Mouse (Mus musculus) stomach, embryonic 16.5 days (tissue): ENCODE measurements around the gene Olfr1427. TPM values are rescaled to one million over a fixed set of nuclear protein-coding genes. Genes with fewer than 3 reads are reported as not detected.

Experiments used
- ATAC-seq: fragments of 200-750 bp; cut with Nextera tagmentation; 2 replicates; pipeline ENCODE4 v1.8.0; 2017; ENCODE audit warnings: moderate number of reproducible peaks, moderate TSS enrichment; ENCODE audit not compliant: insufficient read depth, low FRiP score
- H3K27ac ChIP-seq: fragments of 300-500 bp; sonication (generic); 2 replicates; pipeline ENCODE4 v1.5.1; 2014; ENCODE audit warnings: low read length
- H3K27me3 ChIP-seq: fragments of 300-500 bp; sonication (generic); 2 replicates; pipeline ENCODE4 v1.6.1; 2014; ENCODE audit warnings: low read length, control low read depth, mixed read lengths; ENCODE audit not compliant: control insufficient read depth, insufficient read depth
- H3K36me3 ChIP-seq: fragments of 300-500 bp; sonication (generic); 2 replicates; pipeline ENCODE4 v1.6.1; 2014; ENCODE audit warnings: low read length; ENCODE audit not compliant: control insufficient read depth, insufficient read depth
- H3K4me1 ChIP-seq: fragments of 300-500 bp; sonication (generic); 2 replicates; pipeline ENCODE4 v1.6.1; 2014; ENCODE audit warnings: low read length, control low read depth, mixed read lengths; ENCODE audit not compliant: control insufficient read depth, insufficient read depth
- H3K4me2 ChIP-seq: fragments of 300-500 bp; sonication (generic); 2 replicates; pipeline ENCODE4 v1.6.1; 2014; ENCODE audit warnings: low read depth, low read length, mixed read lengths
- H3K4me3 ChIP-seq: fragments of 300-500 bp; sonication (generic); replicated peaks from 2 replicates; pipeline ENCODE4 v1.5.1; 2014; ENCODE audit warnings: mild to moderate bottlenecking, low read length
- H3K9ac ChIP-seq: fragments of 300-500 bp; sonication (generic); 2 replicates; pipeline ENCODE4 v1.6.1; 2014; ENCODE audit warnings: low read length
- H3K9me3 ChIP-seq: fragments of 300-500 bp; sonication (generic); replicated peaks from 2 replicates; pipeline ENCODE4 v1.6.1; 2016; ENCODE audit warnings: low read length, control low read depth; ENCODE audit not compliant: control insufficient read depth
- WGBS: fragments of 180-500 bp; shearing (Covaris S2); extraction: QIAGEN DNeasy Blood & Tissue Kit; methylation state at CpG from one replicate; pipeline ENCODE4 v1.1.7; 2014; 5-methylcytosine and 5-hydroxymethylcytosine counted together
- polyA plus RNA-seq: library from polyadenylated mRNA; unstranded; fragments of >200 nt; fragmentation: Nextera tagmentation; extraction: Ambion mirVana; gene quantifications from 2 replicates; pipeline ENCODE4 v1.2.1, GENCODE M21; 2015

Olfr1427 gene
- not detected in 2 replicates for polyA plus RNA-seq

- Histone ChIP-seq H3K36me3 (no peaks in the 10 kb centered on the region), H3K4me3 (no peak within 1 kb of the TSS), H3K4me1 (no peaks in the 10 kb centered on the region), H3K4me2 (no peak within 1 kb of the TSS), H3K27me3 (no peaks in the 10 kb centered on the region), H3K9me3 (no peaks in the 10 kb centered on the region), H3K27ac (no peak within 1 kb of the TSS), H3K9ac (no peak within 1 kb of the TSS)
- 98% methylated on average over 2 of the region's 2 CpGs for WGBS
- ATAC-seq: no peak
Observed at GRCm38 (mm10) chr19:12103234-12103633, at the start of gene Olfr1427. Gene Olfr1427 (minus strand): TSS chr19:12103334.

GRCm38 (mm10) chr19:12145452-12145851, 42.3 kb upstream of the Olfr1427 start:
- Histone ChIP-seq H3K9ac (no peak overlapping the region), H3K4me2 (no peak overlapping the region), H3K4me3 (no peak overlapping the region), H3K36me3 (no peaks in the 10 kb centered on the region), H3K27me3 (no peaks in the 10 kb centered on the region), H3K4me1 (no peaks in the 10 kb centered on the region), H3K9me3 (no peaks in the 10 kb centered on the region), H3K27ac (no peak overlapping the region)
- no peak for ATAC-seq
- 79% methylated on average over 3 of the region's 3 CpGs for WGBS

GRCm38 (mm10) chr19:12143356-12143755, 40.2 kb upstream of the Olfr1427 start:
- 73% methylated on average over 1 of the region's 1 CpGs for WGBS
- no peak overlapping the region for H3K27ac ChIP-seq
- no peak overlapping the region for H3K4me3 ChIP-seq
- H3K36me3 ChIP-seq: no peaks in the 10 kb centered on the region
- no peak overlapping the region for H3K9ac ChIP-seq
- H3K4me2 ChIP-seq: no peak overlapping the region
- H3K4me1 ChIP-seq: no peaks in the 10 kb centered on the region
- no peaks in the 10 kb centered on the region for H3K27me3 ChIP-seq
- no peaks in the 10 kb centered on the region for H3K9me3 ChIP-seq
- no peak for ATAC-seq

GRCm38 (mm10) chr19:12134289-12134688, 31.2 kb upstream of the Olfr1427 start:
- Histone ChIP-seq H3K27ac (no peak overlapping the region), H3K9me3 (no peaks in the 10 kb centered on the region), H3K4me1 (no peaks in the 10 kb centered on the region), H3K36me3 (no peaks in the 10 kb centered on the region), H3K27me3 (no peaks in the 10 kb centered on the region), H3K4me3 (no peak overlapping the region), H3K4me2 (no peak overlapping the region), H3K9ac (no peak overlapping the region)
- 26% methylated on average over 2 of the region's 2 CpGs for WGBS
- no peak for ATAC-seq

GRCm38 (mm10) chr19:12123103-12123502, 20.0 kb upstream of the Olfr1427 start, which contains the start of gene Olfr76:
Gene Olfr76 (minus strand): TSS chr19:12123203.
- 72% methylated on average over 3 of the region's 3 CpGs for WGBS
- no peak within 1 kb of the TSS for H3K27ac ChIP-seq
- H3K4me3 ChIP-seq: no peak within 1 kb of the TSS
- H3K9me3 ChIP-seq: no peaks in the 10 kb centered on the region
- no peaks in the 10 kb centered on the region for H3K27me3 ChIP-seq
- no peak within 1 kb of the TSS for H3K9ac ChIP-seq
- ATAC-seq: no peak
- no peak within 1 kb of the TSS for H3K4me2 ChIP-seq
- H3K36me3 ChIP-seq: no peaks in the 10 kb centered on the region
- no peaks in the 10 kb centered on the region for H3K4me1 ChIP-seq

GRCm38 (mm10) chr19:12116464-12116863, 13.3 kb upstream of the Olfr1427 start:
- Histone ChIP-seq H3K27me3 (no peaks in the 10 kb centered on the region), H3K4me1 (no peaks in the 10 kb centered on the region), H3K9me3 (no peaks in the 10 kb centered on the region), H3K4me3 (no peak overlapping the region), H3K4me2 (no peak overlapping the region), H3K36me3 (no peaks in the 10 kb centered on the region), H3K27ac (no peak overlapping the region), H3K9ac (no peak overlapping the region)
- ATAC-seq: no peak
- WGBS: 86% methylated on average over 3 of the region's 3 CpGs

GRCm38 (mm10) chr19:12115797-12116196, 12.7 kb upstream of the Olfr1427 start, which contains the start of gene Olfr1428:
Gene Olfr1428 (minus strand): TSS chr19:12115897.
- Histone ChIP-seq H3K27ac (no peak within 1 kb of the TSS), H3K4me3 (no peak within 1 kb of the TSS), H3K4me2 (no peak within 1 kb of the TSS), H3K9ac (no peak within 1 kb of the TSS), H3K4me1 (no peaks in the 10 kb centered on the region), H3K36me3 (no peaks in the 10 kb centered on the region), H3K9me3 (no peaks in the 10 kb centered on the region), H3K27me3 (no peaks in the 10 kb centered on the region)
- 71% methylated on average over 1 of the region's 1 CpGs for WGBS
- no peak for ATAC-seq

GRCm38 (mm10) chr19:12113807-12114206, 10.7 kb upstream of the Olfr1427 start:
- H3K9me3 ChIP-seq: no peaks in the 10 kb centered on the region
- H3K4me2 ChIP-seq: no peak overlapping the region
- no peaks in the 10 kb centered on the region for H3K36me3 ChIP-seq
- ATAC-seq: no peak
- H3K4me3 ChIP-seq: no peak overlapping the region
- H3K9ac ChIP-seq: no peak overlapping the region
- 42% methylated on average over 1 of the region's 1 CpGs for whole genome bisulfite sequencing
- no peaks in the 10 kb centered on the region for H3K4me1 ChIP-seq
- no peaks in the 10 kb centered on the region for H3K27me3 ChIP-seq
- no peak overlapping the region for H3K27ac ChIP-seq

- ATAC-seq: no peak
- 54% methylated on average over 1 of the region's 1 CpGs for WGBS
- no peaks in the 10 kb centered on the region for H3K36me3 ChIP-seq
Observed at GRCm38 (mm10) chr19:12104541-12104940, 1.4 kb upstream of the Olfr1427 start.

GRCm38 (mm10) chr19:12091913-12092312, 11.2 kb downstream of the Olfr1427 start, which contains the start of gene Olfr1426:
Gene Olfr1426 (minus strand): TSS chr19:12092013.
- H3K4me3 ChIP-seq: no peak within 1 kb of the TSS
- no peak within 1 kb of the TSS for H3K9ac ChIP-seq
- no peaks in the 10 kb centered on the region for H3K27me3 ChIP-seq
- no peak within 1 kb of the TSS for H3K27ac ChIP-seq
- H3K4me1 ChIP-seq: no peaks in the 10 kb centered on the region
- WGBS: 74% methylated on average over 1 of the region's 1 CpGs
- no peaks in the 10 kb centered on the region for H3K36me3 ChIP-seq
- no peaks in the 10 kb centered on the region for H3K9me3 ChIP-seq
- ATAC-seq: no peak
- no peak within 1 kb of the TSS for H3K4me2 ChIP-seq

More at GRCm38 (mm10) chr19:12104541-12104940, 1.4 kb upstream of the Olfr1427 start:
- Histone ChIP-seq H3K4me3 (no peak overlapping the region), H3K27ac (no peak overlapping the region), H3K4me2 (no peak overlapping the region), H3K4me1 (no peaks in the 10 kb centered on the region), H3K9ac (no peak overlapping the region), H3K27me3 (no peaks in the 10 kb centered on the region), H3K9me3 (no peaks in the 10 kb centered on the region)
